Mouse (Mus musculus) myocyte (in vitro differentiated cells): ENCODE results near the gene Gm20388.

Experiments
- CEBPB ChIP-seq: IDR thresholded peaks from 2 replicates; pipeline ENCODE4 v1.6.1; 2011; ENCODE audit warnings: mild to moderate bottlenecking, moderate library complexity; ENCODE audit not compliant: poor library complexity, insufficient read depth, severe bottlenecking
- MAX ChIP-seq: IDR thresholded peaks from one replicate; pipeline ENCODE4 v1.6.1; 2011; ENCODE audit warnings: low read depth, mild to moderate bottlenecking, control low read depth
- POLR2AphosphoS2 ChIP-seq: IDR thresholded peaks from one replicate; pipeline ENCODE4 v1.6.1; 2011; ENCODE audit warnings: low read depth, control low read depth; ENCODE audit not compliant: insufficient read length
- SRF ChIP-seq: IDR thresholded peaks from one replicate; pipeline ENCODE4 v1.6.1; 2011; ENCODE audit warnings: low read depth; ENCODE audit not compliant: control insufficient read depth, insufficient read length

DNA sequence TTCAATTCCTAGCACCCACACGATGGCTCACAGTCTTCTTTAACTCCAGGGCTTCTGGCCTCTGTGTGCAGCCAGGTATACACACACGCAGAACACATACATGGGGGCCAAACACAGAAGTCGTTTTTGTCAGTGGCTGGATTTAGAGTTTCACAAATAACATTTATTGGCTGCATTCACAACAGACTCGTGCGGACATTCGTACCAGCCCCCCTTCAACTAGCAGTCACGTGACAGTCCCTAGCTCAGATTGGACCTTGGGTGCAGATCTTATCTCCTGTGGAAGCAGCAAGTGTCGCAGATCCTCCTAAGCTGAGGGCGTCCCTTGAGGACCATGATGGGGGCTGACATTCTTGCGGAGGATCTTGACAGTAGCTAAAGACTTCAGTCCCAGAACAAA lies 1620.0 kb downstream of the Gm20388 start:
- TF ChIP-seq MAX: no peak
- TF ChIP-seq POLR2AphosphoS2: no peak
- TF ChIP-seq CEBPB: no peak
- TF ChIP-seq SRF: no peak
